Mouse (Mus musculus) lung, adult 2 months (tissue): ENCODE data around the gene Paqr9.

Experiments used
- CTCF ChIP-seq: fragments of 200-500 bp; IDR thresholded peaks from 2 replicates; pipeline ENCODE4 v1.5.1; 2011; ENCODE audit warnings: mild to moderate bottlenecking, low read length, control low read depth; ENCODE audit not compliant: insufficient read depth
- POLR2A ChIP-seq: fragments of 200-500 bp; IDR thresholded peaks from 2 replicates; pipeline ENCODE4 v1.6.1; 2011; ENCODE audit warnings: low read depth, mild to moderate bottlenecking, control low read depth, low read length, borderline replicate concordance; ENCODE audit errors: extremely low read depth

- no peak for TF ChIP-seq CTCF
- no peak for TF ChIP-seq POLR2A
These were observed 14.7 kb downstream of the Paqr9 start for GRCm38 (mm10) chr9:95574116-95574515.
